Mouse (Mus musculus) kidney, adult 11 months (tissue): ENCODE data around the gene Uox.

Source experiments
- DNase-seq: peaks from one replicate; pipeline ENCODE4 v3.0.0; 2022

Uox gene

DNA sequence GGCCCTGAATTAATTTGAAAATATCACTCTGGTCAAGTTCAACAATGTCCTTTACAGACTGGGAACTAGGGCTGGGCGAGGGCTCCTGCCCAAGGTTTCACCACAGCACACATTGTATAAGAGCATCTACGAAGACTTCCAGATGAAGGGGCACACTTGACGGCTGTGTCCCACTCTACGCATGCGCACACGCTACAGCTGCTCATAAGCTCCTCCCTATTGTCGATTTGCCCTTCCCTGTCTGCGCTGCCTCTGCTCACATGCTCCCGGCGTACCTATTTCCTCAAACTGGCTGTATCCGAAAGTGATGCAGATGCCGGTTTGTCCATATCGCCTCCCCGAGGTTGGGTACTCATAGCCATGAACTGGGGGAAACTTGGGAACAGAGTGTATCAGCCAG, 16.4 kb downstream of the Uox start:
- no peak for DNase-seq

DNA sequence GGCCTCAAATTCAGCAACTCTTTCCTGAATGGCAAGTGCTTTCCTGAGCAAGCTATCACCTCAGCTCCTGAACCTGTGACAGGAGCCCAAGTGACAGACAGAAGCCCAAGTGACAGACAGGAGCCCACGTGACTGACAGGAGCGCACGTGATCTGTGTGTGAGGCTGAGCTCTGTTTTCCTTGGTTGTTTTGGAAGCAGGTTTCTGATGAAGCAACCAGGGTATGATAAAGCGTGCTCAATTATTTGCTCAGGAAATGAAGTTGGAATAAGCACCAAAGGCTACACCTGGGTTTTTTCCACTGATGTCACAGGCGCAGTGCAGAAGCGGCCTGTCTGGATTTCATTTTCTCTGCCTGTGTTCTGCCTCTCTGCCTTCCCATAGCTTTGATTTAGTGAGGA, 19.3 kb downstream of the Uox start:
- no peak for DNase-seq

GRCm38 (mm10) chr3:146591159-146591558, 20.9 kb downstream of the Uox start:
- no peak for DNase-seq

DNA sequence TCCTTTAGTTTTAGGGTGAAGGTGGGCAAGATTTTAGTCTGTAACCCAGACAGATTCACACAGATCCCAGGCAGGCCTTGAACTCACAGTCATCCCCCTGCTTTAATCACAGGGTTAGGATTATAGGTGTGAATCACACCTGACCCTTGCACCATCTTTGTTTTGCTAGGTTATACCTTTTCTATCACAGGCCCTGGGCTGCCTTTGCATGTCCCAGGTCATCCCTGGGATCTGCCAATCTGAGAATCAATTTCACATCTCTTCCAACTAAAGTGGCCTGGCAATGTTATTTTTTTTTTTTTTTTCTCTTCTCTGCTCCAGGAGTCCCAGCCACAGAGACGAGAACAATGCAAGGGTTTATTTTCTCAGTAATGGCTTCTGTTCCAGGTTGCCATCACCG, 21.4 kb downstream of the Uox start:
- DNase-seq: no peak

DNA sequence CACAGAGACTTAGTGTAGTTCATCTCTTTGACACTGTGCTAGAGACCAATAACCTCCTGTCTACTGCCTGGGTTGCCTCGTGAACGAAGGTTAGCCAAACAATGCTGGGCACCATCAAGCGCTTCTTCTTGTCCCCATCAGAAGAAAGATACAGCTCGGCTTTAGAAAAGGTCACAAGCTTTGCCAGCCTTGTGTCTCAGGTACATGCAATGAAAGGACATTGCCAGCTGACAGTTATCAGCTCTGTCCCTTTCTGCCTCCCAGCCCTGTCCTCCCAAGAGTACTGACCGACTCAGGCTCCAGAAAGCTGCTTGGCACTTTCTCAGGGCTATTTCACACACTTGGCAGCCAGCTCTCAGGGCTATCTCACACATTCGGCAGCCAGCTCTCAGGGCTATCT, 25.2 kb downstream of the Uox start:
- no peak for DNase-seq

DNA sequence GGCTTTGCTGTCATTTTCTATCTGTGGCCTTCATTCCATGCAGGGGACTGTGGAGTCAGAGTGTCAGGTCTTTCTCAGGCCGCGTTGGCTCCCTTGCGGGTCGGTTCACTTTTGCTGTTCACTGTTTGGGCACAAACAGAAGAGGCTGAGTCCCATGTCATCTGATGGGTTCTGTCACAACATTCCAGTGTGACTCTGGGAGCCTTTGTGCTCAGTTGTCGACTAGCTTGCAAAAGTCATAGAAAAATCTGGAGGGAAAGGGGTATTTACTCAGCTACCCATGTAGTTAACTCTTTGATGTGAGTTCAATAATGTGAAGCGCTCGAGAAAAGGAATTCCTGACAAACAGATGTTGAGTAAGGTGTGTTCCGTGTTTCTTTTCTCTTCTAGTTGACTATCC, 26.2 kb downstream of the Uox start:
- DNase-seq: no peak

- DNase-seq: no peak
Observed at GRCm38 (mm10) chr3:146596864-146597263, 26.6 kb downstream of the Uox start.

- DNase-seq: no peak
Observed at GRCm38 (mm10) chr3:146598411-146598810, 28.2 kb downstream of the Uox start.

DNA sequence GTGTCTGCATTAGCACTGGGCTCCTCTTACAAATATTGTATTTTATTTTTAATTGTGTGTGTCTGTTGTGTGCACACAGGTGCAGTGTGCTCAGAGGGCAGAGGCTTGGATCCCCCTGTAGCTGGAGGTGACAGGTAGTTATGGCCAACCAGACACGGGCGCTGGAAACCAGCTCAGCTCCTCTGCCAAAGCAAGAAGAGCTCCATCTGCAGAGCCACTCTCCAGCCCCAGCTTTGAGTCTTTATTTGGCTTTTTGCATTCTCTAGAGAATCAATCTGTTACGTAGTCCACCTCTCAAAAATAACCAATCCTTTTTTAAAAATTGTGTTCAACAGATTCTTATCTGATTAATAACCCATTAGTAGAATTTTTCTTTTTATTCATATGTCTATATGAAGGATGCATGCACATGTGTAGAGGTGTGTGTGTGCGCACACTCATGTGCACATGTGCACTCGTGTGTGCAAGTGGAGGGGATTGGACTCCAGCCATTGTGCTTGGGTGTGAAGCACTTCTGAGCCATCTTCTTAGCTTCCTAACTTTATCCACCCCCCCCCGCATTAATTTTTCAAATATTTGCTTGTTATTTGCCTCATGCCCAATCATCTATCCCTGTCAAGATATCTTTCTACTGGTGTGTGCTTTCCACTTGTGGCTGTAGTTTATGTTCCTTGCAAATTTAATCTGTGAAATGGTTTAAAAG, 29.1 kb downstream of the Uox start:
- no peak for DNase-seq

DNA sequence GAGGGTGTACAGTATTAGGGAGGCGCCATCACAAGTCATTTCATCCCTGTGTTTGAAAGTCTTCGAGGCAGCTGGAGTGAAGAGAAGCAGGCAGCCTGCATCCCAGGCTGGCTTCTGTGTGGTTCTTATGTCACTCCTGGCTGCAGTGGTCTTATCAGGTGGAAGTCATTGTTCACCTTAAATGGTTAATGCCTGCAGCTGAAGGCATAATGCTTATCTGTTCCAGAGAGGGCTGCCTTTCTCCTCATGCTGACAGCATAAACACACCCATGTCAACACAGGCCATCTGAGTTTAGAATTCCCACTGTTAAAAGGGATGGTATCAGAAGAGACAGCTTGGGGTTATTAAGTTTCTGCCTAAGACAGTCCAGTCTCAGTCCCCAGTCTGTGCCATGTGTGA, 31.0 kb downstream of the Uox start:
- DNase-seq: no peak

DNA sequence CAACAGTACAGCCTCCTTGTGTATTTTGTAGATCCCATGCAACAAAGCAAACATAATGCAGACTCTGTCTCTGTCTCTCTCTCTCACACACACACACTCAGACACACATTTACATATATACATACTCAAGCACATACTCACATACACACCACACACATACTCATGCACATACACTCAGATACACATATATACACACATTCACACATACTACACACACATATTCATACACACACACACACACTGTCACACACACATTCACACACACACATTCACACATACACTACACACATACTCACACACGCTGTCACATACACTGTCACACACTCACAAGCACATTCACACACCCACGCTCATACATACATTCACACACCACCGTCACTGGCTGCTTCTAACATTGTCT, 32.3 kb downstream of the Uox start:
- no peak for DNase-seq

DNA sequence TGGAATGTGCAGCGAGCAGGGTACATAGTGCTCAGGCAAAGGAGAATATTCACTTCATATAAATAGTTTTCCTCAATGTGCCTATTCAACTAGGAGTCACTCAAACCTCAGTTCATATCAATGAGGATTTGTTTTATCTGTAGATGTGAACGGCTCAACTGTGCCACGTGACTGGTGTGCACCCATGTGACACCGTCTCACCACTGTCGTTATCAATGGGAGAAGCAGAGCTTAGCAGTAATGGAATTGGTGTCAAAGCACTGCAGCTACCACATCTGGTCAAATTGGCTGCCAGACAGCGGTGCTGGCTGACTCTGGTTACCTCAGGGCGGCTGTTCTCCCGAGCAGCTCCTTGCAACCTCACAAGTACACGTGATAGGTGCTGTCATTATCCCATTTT, 34.4 kb downstream of the Uox start:
- no peak for DNase-seq

DNA sequence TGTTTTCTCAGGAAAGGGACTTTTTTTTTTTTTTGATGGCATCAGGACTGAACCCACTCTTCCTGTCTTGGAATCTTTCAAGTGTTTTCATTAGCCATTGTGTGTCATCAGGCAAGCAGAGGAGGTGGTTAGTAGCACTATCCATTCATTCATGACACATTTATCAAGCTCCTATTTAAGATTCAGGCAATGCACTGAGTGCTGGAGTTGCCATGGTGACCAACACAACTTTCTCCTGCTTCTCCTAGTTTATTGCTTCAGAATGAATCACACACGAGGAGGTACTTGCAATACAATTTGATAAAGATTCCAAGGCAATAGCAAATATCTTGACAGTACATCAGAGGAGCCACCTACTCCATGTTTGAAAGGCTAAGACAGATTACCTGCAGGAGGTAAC, 37.1 kb downstream of the Uox start:
- no peak for DNase-seq

DNA sequence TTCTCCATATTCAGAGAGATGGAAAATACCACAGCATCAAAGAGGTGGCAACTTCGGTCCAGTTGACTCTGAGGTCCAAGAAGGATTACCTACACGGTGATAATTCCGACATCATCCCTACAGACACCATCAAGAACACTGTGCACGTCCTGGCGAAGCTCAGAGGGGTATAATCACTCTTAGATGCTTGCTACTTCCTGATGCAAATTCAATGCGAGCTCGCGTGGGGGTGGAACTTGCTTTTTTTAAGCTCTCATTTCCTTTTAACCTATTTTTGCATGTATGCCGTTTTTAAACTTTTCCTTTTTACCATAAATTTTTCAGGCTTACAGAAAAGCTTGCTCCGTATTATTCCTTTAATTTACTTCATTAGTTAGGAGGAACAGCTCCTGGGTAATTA, 40.1 kb downstream of the Uox start:
- DNase-seq: no peak

- DNase-seq: no peak
Observed at GRCm38 (mm10) chr3:146611261-146611660, 41.0 kb downstream of the Uox start.

DNA sequence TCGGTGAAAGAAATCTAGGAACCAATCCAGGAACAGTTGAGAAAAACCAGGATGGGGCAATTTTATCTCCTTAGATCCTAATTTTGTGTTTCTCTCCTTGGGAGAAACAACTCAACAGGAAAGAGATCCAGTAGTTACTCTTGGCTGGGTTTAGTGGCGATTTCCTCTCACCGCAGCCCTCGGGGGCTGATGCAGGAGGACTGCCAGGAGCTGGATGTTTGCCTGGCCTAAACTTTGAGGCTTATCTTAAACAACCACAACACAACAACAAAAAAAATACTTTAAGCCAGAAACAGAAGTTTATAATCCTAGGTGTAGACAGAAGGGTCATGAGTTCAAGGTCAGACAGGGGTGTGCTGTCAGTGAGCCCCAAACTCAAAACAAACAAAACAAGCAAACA, 41.6 kb downstream of the Uox start:
- DNase-seq: no peak

GRCm38 (mm10) chr3:146615496-146615895, 45.3 kb downstream of the Uox start, which contains the start of gene Dnase2b:
TSS of gene Dnase2b (minus strand) at chr3:146615596.
- DNase-seq: no peak

DNA sequence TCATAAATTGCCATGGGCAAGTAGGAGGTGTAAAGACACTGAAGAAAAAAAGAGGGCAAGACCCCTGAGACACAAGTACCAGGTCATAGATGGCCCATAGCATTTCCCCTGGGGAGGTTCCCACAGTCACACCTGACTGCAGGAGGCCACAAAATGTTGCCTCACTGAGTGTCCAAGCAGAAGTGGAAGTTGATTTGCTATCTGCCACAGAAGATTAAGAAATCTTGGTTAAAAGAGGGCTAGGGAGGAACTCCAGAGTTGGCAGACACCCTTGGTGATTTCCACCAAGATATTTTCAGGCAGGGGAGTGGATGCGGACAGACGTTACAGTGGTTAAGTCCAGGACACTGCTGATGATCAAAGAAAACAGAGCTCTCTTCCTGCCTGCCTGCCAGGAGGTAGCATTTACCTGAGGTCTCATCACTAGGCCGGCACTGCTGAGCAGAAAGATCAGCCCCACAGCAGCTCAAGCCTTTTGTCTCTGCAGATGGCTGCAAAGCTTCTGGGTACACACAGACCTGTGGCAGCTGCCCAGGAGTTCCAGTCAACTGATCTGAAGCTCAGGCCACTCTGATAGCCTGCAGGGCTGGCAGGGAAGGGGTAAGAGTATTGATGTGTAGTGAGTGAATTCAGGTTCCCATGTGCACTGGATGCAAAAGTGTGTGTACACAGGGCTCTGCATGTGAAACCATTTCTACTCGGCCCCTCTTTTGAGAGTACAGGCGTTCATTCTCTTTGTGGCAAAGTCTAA, 46.5 kb downstream of the Uox start:
- no peak for DNase-seq

GRCm38 (mm10) chr3:146617946-146618345, 47.7 kb downstream of the Uox start:
- DNase-seq: no peak

GRCm38 (mm10) chr3:146618357-146618756, 48.1 kb downstream of the Uox start:
- DNase-seq: no peak

DNA sequence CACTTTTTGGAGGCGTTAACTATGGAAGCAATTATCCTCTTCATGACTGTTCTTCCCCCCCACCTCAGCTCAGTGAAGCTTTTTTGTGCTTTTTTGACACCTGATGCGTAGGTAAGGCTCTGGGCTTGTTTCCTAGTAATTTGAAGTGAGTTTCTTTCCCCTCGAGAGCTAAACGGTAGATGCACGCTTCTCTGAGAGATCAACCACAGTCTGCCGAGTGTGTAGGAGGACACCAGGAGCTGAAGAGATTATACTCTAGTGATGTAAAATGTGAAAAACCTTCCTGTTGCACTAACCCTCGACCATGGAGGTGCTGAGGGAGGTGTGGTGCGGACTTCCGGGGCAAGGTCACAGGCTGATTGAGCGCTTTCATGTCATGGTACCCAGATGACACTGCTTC, 49.9 kb downstream of the Uox start:
- no peak for DNase-seq

DNA sequence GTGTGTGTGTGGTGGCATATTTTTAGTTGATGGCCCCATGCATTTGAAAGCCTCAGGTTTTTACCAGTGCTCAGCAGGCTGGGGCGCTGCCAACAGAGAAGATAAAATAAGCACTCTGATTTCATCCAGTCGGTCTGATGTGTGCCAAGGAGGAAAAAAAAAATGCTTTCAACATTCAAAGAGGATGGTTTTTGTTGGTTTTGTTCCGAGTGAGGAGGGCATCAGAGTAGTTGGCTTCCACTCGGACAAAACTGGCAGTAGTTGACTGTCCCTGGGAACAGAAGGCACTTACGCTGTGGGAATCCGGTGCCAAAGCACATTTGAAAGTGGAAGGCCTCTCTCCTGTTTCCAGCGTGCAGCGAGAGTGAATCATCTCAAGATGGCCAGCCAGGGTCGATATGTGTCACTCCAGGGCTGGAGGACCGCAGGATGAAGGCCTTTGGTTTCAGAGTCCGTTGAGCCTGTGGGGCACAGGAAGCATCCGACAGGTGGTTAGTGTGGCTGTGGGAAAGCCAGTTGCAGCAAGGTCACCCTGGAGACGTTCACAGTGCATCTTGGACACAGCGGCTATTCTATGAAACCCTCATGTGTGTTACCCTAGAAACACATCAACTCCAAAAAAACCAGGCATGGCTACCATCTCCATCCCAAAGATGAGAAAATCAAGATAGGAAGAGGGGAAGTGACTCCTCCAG, 50.5 kb downstream of the Uox start:
- no peak for DNase-seq

DNA sequence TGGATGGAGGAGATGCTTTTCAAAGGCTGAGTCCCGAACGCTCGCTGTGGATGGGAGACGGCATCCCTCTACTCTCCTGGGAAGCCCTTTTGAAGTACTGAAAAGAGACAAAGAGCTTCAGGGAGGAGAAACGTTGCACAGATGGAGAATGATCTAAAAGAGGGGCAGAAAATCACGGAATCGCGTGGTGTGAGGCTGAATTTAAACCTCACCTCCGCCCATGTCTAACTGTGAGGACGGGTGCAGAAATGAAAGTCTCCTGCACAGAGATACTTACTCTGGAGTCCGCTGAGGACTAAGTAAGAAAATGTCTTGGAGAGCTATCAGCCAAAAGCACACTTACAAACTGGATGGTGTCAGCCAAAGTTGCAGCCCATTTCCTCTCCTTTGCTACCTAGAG, 51.7 kb downstream of the Uox start:
- no peak for DNase-seq

DNA sequence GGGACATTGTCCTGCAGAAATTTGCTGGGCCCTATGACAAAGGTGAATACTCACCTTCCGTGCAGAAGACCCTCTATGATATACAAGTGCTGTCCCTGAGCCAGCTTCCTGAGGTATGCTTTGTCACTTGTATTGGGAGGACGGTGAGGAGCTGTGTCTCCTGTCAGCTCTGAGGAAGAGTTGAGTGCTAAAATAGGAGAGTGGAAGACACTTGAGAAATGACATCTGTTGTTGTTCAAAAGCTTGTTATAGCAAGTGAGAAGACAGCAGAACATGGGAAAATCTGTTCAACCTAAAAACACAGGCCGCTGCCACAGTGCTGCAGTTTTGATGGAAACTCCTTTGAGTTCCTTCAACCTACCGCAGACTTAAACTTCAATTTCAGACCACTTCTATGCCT, 55.5 kb downstream of the Uox start:
- no peak for DNase-seq
